Mouse (Mus musculus): Measurements from ENCODE around the gene Cplx2. TPM values are rescaled to one million over a fixed set of nuclear protein-coding genes. Genes with fewer than 3 reads are reported as not detected.
A peak's percentile ranks its signal among the peaks of the same experiment; 100 is the strongest.

Cplx2 gene
- polyA plus RNA-seq, 1 experiment from 2014 or later = 3.5 TPM

DNA sequence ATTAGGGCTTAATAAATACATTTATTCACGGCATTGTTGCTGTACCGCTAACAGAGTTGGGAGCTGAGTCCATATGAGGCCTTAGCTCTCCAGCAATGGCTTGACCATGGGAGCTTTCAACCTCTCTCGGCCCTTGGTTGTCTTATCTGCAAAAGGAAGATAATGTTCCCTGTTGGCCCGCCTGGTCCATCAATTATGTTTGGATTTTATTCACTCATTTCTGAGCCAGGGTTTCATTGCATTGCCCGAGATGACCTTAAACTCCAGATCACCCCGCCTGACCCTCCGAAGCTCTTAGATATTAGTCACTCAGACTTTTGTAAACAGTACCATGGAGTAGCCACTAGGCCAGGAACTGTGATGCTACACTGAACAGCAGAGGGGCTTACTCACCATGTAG is 33.6 kb upstream of the Cplx2 start:
- DNase-seq (ENCODE audit: low spot score) = no peak
- H3K36me3 ChIP-seq = no peaks in the 10 kb centered on the region
- H3K4me1 ChIP-seq = peaks cover 11% of the 10 kb centered on the region
- no peaks in the 10 kb centered on the region for H3K9me3 ChIP-seq (replicated peaks)
- 91% methylated on average over 7 of the region's 7 CpGs for WGBS
- H3K27ac ChIP-seq = no peak overlapping the region
- no peak overlapping the region for H3K4me3 ChIP-seq
- H3K27me3 ChIP-seq (ENCODE audit: low read depth, poor library complexity, severe bottlenecking) = no peaks in the 10 kb centered on the region

- no peak overlapping the region for H3K4me3 ChIP-seq
- H3K27me3 ChIP-seq (ENCODE audit: low read depth, poor library complexity, severe bottlenecking) = no peaks in the 10 kb centered on the region
- H3K4me1 ChIP-seq = peaks cover 5% of the 10 kb centered on the region; the same call in 1 of the 2 replicates
- DNase-seq (ENCODE audit: low spot score) = no peak
- H3K27ac ChIP-seq = no peak overlapping the region
- 86% methylated on average over 5 of the region's 5 CpGs for WGBS
- H3K36me3 ChIP-seq = no peaks in the 10 kb centered on the region
- no peaks in the 10 kb centered on the region for H3K9me3 ChIP-seq (replicated peaks)
Measured at GRCm38 (mm10) chr13:54338815-54339214, 32.3 kb upstream of the Cplx2 start.

DNA sequence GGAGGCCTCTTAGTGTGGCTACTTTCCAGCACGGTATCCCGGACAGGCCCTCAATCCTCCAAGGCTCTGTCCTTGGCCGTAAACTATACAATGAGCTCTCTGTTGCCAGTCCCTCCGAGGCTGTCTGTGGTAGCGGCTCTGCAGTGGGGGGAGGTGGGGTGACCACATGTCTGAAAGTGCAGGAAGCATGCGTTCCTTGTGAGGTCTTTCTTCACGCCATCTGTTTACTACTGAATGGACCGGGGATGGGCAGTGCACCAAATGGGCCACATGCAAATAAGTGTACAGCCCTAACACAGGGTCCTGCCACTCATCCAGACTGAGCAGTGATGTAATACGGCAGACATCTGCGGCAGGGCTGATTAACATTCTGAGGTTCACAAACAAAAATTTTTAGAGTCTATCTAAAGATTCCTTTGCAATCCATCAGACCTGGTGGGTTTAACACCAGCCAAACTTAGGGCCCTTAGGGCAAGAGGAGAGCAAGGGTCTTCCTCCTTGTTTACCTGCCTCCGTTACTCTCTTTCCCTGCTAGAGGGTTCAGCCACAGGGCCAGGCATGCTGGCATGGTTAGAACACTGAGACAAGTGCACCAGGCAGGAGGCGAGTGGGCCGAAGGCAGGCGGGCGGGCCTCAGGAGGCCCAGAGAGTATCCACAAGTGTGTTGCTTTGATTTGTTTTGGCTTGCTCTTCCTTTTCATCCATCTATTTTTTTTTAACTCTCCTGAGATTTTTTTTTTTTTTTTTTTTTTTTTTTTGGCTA is 25.1 kb upstream of the Cplx2 start:
- WGBS = 86% methylated on average over 15 of the region's 15 CpGs
- Histone ChIP-seq H3K4me3 (no peak overlapping the region), H3K9me3 (replicated peaks) (no peaks in the 10 kb centered on the region), H3K27ac (no peak overlapping the region), H3K4me1 (peaks cover 5% of the 10 kb centered on the region; the same call in 1 of the 2 replicates), H3K27me3 (ENCODE audit: low read depth, poor library complexity, severe bottlenecking) (no peaks in the 10 kb centered on the region), H3K36me3 (no peaks in the 10 kb centered on the region)
- no peak for DNase-seq (ENCODE audit: low spot score)

- WGBS = 72% methylated on average over 5 of the region's 5 CpGs
- no peak for DNase-seq (ENCODE audit: low spot score)
- H3K36me3 ChIP-seq = no peaks in the 10 kb centered on the region
- no peaks in the 10 kb centered on the region for H3K27me3 ChIP-seq (ENCODE audit: low read depth, poor library complexity, severe bottlenecking)
- H3K9me3 ChIP-seq (replicated peaks) = no peaks in the 10 kb centered on the region
- H3K4me1 ChIP-seq = peaks cover 5% of the 10 kb centered on the region; the same call in 1 of the 2 replicates
- no peak overlapping the region for H3K4me3 ChIP-seq
- H3K27ac ChIP-seq = no peak overlapping the region
Measured at GRCm38 (mm10) chr13:54348011-54348410, 23.1 kb upstream of the Cplx2 start.

GRCm38 (mm10) chr13:54349126-54349759 is 21.9 kb upstream of the Cplx2 start:
- no peaks in the 10 kb centered on the region for H3K9me3 ChIP-seq (replicated peaks)
- DNase-seq (ENCODE audit: low spot score) = no peak
- no peaks in the 10 kb centered on the region for H3K27me3 ChIP-seq (ENCODE audit: low read depth, poor library complexity, severe bottlenecking)
- H3K27ac ChIP-seq = no peak overlapping the region
- WGBS = 81% methylated on average over 10 of the region's 10 CpGs
- no peak overlapping the region for H3K4me3 ChIP-seq
- no peaks in the 10 kb centered on the region for H3K4me1 ChIP-seq
- no peaks in the 10 kb centered on the region for H3K36me3 ChIP-seq

GRCm38 (mm10) chr13:54357420-54357819 is 13.7 kb upstream of the Cplx2 start:
- Histone ChIP-seq H3K36me3 (no peaks in the 10 kb centered on the region), H3K27ac (no peak overlapping the region), H3K4me3 (no peak overlapping the region), H3K9me3 (replicated peaks) (no peaks in the 10 kb centered on the region), H3K27me3 (ENCODE audit: low read depth, poor library complexity, severe bottlenecking) (no peaks in the 10 kb centered on the region), H3K4me1 (no peaks in the 10 kb centered on the region)
- 85% methylated on average over 4 of the region's 4 CpGs for WGBS
- DNase-seq (ENCODE audit: low spot score) = no peak

DNA sequence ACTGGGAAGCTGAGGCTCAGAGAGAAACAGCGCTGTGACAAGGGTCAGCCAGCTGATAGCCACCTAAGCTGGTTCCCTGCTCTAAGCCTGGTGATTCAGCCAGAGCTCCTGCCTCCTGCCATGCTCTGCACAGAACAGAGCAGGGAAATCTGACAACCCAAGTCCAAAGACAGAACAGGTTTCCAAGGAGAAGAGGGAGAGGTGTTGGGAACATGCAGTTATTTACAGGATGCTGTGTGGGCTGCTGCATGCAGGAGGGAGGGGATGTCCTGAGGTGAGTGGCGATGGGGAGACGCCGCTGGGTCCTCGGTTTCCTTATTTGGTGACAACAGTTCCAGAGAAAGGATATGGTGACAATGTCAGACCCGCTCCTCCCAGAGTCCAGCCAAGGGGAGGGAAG is 12.0 kb upstream of the Cplx2 start:
- no peak for DNase-seq (ENCODE audit: low spot score)
- 88% methylated on average over 6 of the region's 6 CpGs for WGBS
- H3K9me3 ChIP-seq (replicated peaks) = no peaks in the 10 kb centered on the region
- H3K4me1 ChIP-seq = peaks cover 6% of the 10 kb centered on the region; the same call in 1 of the 2 replicates
- H3K36me3 ChIP-seq = no peaks in the 10 kb centered on the region
- H3K27me3 ChIP-seq (ENCODE audit: low read depth, poor library complexity, severe bottlenecking) = no peaks in the 10 kb centered on the region
- H3K4me3 ChIP-seq = no peak overlapping the region
- H3K27ac ChIP-seq = no peak overlapping the region

GRCm38 (mm10) chr13:54364686-54365085 is 6.5 kb upstream of the Cplx2 start:
- 81% methylated on average over 7 of the region's 7 CpGs for WGBS

GRCm38 (mm10) chr13:54367758-54368157 is 3.4 kb upstream of the Cplx2 start:
- H3K27me3 ChIP-seq (ENCODE audit: low read depth, poor library complexity, severe bottlenecking) = peaks cover 41% of the 10 kb centered on the region
- H3K4me3 ChIP-seq = no peak overlapping the region
- H3K4me1 ChIP-seq = peaks cover 35% of the 10 kb centered on the region
- H3K36me3 ChIP-seq = no peaks in the 10 kb centered on the region
- no peak overlapping the region for H3K27ac ChIP-seq
- WGBS = 83% methylated on average over 6 of the region's 6 CpGs
- no peaks in the 10 kb centered on the region for H3K9me3 ChIP-seq (replicated peaks)
- DNase-seq (ENCODE audit: low spot score) = no peak

More at GRCm38 (mm10) chr13:54364686-54365085, 6.5 kb upstream of the Cplx2 start:
- Histone ChIP-seq H3K27me3 (ENCODE audit: low read depth, poor library complexity, severe bottlenecking) (peaks cover 10% of the 10 kb centered on the region), H3K4me3 (no peak overlapping the region), H3K9me3 (replicated peaks) (no peaks in the 10 kb centered on the region), H3K36me3 (no peaks in the 10 kb centered on the region), H3K27ac (no peak overlapping the region), H3K4me1 (peaks cover 11% of the 10 kb centered on the region; the same call in 1 of the 2 replicates)
- no peak for DNase-seq (ENCODE audit: low spot score)

- peaks cover 45% of the 10 kb centered on the region for H3K27me3 ChIP-seq (ENCODE audit: low read depth, poor library complexity, severe bottlenecking)
- WGBS = 77% methylated on average over 9 of the region's 9 CpGs
Measured at GRCm38 (mm10) chr13:54368181-54368580, 3.0 kb upstream of the Cplx2 start.

DNA sequence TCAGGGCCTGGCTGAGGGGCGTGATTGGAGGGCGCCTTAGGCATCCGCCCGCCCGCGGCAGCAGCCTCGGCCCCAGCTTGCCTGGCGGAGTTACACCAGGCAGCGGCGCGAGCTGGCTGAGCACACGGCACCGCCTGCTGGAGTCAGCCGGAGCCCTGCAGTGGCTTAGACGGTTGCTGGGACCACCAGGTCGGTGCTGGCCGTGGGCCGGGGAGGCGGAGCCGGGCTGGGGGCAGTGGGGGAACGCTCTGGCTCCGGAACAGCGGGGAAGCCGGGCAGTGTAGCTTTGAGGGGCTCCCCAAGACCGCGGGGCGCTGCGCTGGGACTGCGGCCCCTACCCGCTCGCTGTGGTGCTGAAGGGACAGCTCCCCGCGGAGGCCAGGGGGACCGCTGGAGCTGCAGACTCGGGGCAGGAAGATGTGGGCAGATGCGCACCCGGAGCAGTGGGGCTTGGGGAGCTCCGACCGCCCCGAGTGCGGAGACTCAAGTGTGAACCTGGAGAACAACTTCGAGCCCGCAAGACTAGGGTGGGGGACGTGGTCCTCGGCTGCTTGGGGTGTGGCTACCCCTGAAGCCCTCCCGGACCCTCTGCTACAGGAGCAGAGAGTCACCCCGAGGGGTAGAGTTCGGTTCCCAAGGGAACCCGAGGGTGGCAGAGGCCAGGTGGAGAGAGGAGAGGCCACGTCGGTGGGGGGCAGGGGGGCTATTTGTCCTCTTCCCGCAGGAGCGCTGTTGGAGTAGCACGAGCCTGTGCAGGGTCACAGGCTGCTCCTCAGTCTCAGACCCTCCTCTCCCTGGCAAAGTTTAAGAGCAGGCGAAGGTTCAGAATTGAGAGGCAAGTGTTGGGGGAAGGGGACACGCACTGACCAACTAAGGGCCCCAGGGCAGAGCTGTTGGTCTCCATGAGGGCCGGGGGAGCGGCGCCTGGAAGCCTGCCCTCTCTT is 510 bp downstream of the Cplx2 start:
- peak; percentile 98 for DNase-seq (ENCODE audit: low spot score)
- WGBS = under 1% methylated on average over 59 of the region's 59 CpGs
- H3K36me3 ChIP-seq = no peaks in the 10 kb centered on the region
- H3K27me3 ChIP-seq (ENCODE audit: low read depth, poor library complexity, severe bottlenecking) = peaks cover 60% of the 10 kb centered on the region
- H3K27ac ChIP-seq = no peak overlapping the region
- peak overlapping the region; percentile 45 for H3K4me3 ChIP-seq
- H3K9me3 ChIP-seq (replicated peaks) = no peaks in the 10 kb centered on the region
- H3K4me1 ChIP-seq = peaks cover 26% of the 10 kb centered on the region

More at GRCm38 (mm10) chr13:54368181-54368580, 3.0 kb upstream of the Cplx2 start:
- Histone ChIP-seq H3K9me3 (replicated peaks) (no peaks in the 10 kb centered on the region), H3K36me3 (no peaks in the 10 kb centered on the region), H3K4me1 (peaks cover 38% of the 10 kb centered on the region), H3K4me3 (no peak overlapping the region), H3K27ac (no peak overlapping the region)
- DNase-seq (ENCODE audit: low spot score) = no peak

DNA sequence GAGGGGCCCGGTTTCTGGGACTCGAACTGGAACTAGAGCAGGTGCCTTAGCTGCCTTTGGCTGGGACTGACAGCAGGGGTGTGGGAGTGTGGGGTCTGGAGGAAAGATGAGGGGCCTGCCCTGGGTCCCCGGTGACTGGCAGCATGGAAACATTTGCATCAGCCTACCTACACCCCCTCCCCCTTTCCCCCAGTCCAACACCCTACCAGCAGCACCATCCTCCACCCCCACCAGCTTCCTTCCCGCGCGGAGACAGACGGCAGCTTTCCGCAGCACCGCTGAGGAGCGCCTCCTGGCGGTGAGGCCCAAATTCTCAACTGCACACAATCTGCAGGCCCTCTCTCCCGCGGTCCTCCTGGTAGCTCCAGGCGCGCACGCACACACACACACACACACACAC is 1.5 kb downstream of the Cplx2 start:
- DNase-seq (ENCODE audit: low spot score) = peak; percentile 77
- Histone ChIP-seq H3K4me3 (no peak overlapping the region), H3K4me1 (peaks cover 26% of the 10 kb centered on the region), H3K27me3 (ENCODE audit: low read depth, poor library complexity, severe bottlenecking) (peaks cover 60% of the 10 kb centered on the region), H3K9me3 (replicated peaks) (no peaks in the 10 kb centered on the region), H3K36me3 (no peaks in the 10 kb centered on the region), H3K27ac (no peak overlapping the region)
- 5% methylated on average over 16 of the region's 16 CpGs for WGBS

Data from limb, embryonic 10.5 days (tissue).